Mouse (Mus musculus) E14TG2a.4 (cell line): Measurements from ENCODE around the gene Rtn4.

Experiments used
- CTCF ChIP-seq: conservative IDR thresholded peaks from 2 replicates; pipeline ENCODE4 v1.5.1; 2014; ENCODE audit warnings: low read length
- NANOG ChIP-seq: IDR thresholded peaks from 2 replicates; pipeline ENCODE4 v1.6.1; 2014; ENCODE audit warnings: borderline replicate concordance, low read length, mixed read lengths
- POU5F1 ChIP-seq: IDR thresholded peaks from 2 replicates; pipeline ENCODE4 v1.6.1; 2014; ENCODE audit warnings: low read length, borderline replicate concordance

- TF ChIP-seq CTCF = no peak
- TF ChIP-seq POU5F1 = no peak
- no peak for TF ChIP-seq NANOG
Observed at GRCm38 (mm10) chr11:29727901-29728300, 35.2 kb downstream of the Rtn4 start.
